ENCODE assay signal across 15 mouse cellular contexts in the genomic region with DNA sequence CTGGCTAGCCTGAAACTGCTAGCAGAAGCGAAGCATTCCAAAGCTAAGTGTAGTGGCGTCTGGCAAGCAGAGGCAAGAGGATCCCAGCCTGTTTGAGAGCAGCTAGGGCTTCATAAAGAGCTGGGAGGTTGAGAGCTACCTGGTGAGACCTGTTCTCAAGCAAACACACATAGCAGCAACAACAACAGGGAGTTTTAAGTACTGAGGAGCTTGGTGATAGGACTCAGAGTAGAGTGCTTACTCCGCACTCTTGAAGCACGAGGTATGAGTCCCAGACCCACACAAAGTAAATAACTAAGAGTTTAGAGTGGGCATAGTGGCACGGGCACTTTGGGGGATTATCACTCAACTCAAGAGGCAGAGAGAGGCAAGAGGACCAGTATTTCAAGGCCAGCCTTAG. TPM values are rescaled to one million over a fixed set of nuclear protein-coding genes. Genes with fewer than 3 reads are reported as not detected.
DNase-seq lines count a peak whose midpoint lies in the region; ATAC-seq lines count a peak whose summit lies in the region.
"Had no signal": no experiment of that assay in that cellular context is flagged by ENCODE, and none has a peak within 500 bp of the region (broad histone marks: within the 10 kb centered on the region; RNA-seq: fewer than 3 reads in every experiment).

No protein-coding gene starts in this region.

- no peaks in the 10 kb centered on the region for H3K27me3 ChIP-seq in heart, embryonic 10.5 days (ENCODE audit: insufficient read depth, poor library complexity, severe bottlenecking)
- H3K27me3 ChIP-seq in liver, embryonic 15.5 days = no peaks in the 10 kb centered on the region
- H3K27me3 ChIP-seq in liver, embryonic 11.5 days (replicated peaks; ENCODE audit: control insufficient read depth, insufficient read depth, low read length) = no peaks in the 10 kb centered on the region
- H3K27me3 ChIP-seq in liver, embryonic 16.5 days (ENCODE audit: control insufficient read depth, insufficient read depth, low read depth, low read length) = no peaks in the 10 kb centered on the region
- no peaks in the 10 kb centered on the region for H3K27me3 ChIP-seq in stomach, embryonic 15.5 days (replicated peaks)
- H3K27me3 ChIP-seq in hindbrain, embryonic 13.5 days = no peaks in the 10 kb centered on the region
- no peaks in the 10 kb centered on the region for H3K27me3 ChIP-seq in intestine, embryonic 15.5 days (replicated peaks)
- H3K27me3 ChIP-seq: limb, embryonic 12.5 days had no signal

- intact Hi-C loops in heart, postnatal 10 days (cut with DNase I) = no loop called here

- peaks cover 23% of the 10 kb centered on the region for H3K4me1 ChIP-seq in heart, embryonic 10.5 days
- H3K4me1 ChIP-seq in liver, embryonic 15.5 days (replicated peaks) = no peaks in the 10 kb centered on the region
- no peaks in the 10 kb centered on the region for H3K4me1 ChIP-seq in liver, embryonic 11.5 days (replicated peaks; ENCODE audit: control insufficient read depth, insufficient read depth, low read length)
- H3K4me1 ChIP-seq in liver, embryonic 16.5 days (ENCODE audit: control insufficient read depth, low read depth, low read length) = peaks cover 2% of the 10 kb centered on the region; the same call in 1 of the 2 replicates
- peaks cover 14% of the 10 kb centered on the region; the same call in 1 of the 2 replicates for H3K4me1 ChIP-seq in stomach, embryonic 15.5 days
- peaks cover 15% of the 10 kb centered on the region for H3K4me1 ChIP-seq in hindbrain, embryonic 13.5 days (replicated peaks)
- peaks cover 7% of the 10 kb centered on the region; the same call in 1 of the 2 replicates for H3K4me1 ChIP-seq in intestine, embryonic 15.5 days (replicated peaks)

- 74% methylated on average over 5 of the region's 5 CpGs for WGBS in heart, embryonic 10.5 days
- WGBS in liver, embryonic 15.5 days (ENCODE audit: insufficient replicate concordance) = 68% methylated on average over 5 of the region's 5 CpGs
- 75% methylated on average over 5 of the region's 5 CpGs for WGBS in liver, embryonic 11.5 days
- 64% methylated on average over 5 of the region's 5 CpGs for WGBS in liver, embryonic 16.5 days (ENCODE audit: insufficient replicate concordance)
- WGBS in stomach, embryonic 15.5 days = 69% methylated on average over 5 of the region's 5 CpGs
- WGBS in hindbrain, embryonic 13.5 days = 91% methylated on average over 5 of the region's 5 CpGs
- WGBS in intestine, embryonic 15.5 days = 62% methylated on average over 5 of the region's 5 CpGs

- no peak overlapping the region for H3K9ac ChIP-seq in liver, embryonic 15.5 days
- no peak overlapping the region for H3K9ac ChIP-seq in liver, embryonic 11.5 days (ENCODE audit: low read depth, low read length)
- H3K9ac ChIP-seq in liver, embryonic 16.5 days (ENCODE audit: low read depth, low read length) = no peak overlapping the region
- H3K9ac ChIP-seq in stomach, embryonic 15.5 days = no peak overlapping the region
- H3K9ac ChIP-seq in hindbrain, embryonic 13.5 days = no peak overlapping the region
- H3K9ac ChIP-seq in intestine, embryonic 15.5 days = no peak overlapping the region
- H3K9ac ChIP-seq: limb, embryonic 12.5 days had no signal

- ATAC-seq in liver, embryonic 15.5 days (ENCODE audit: insufficient read depth) = no peak
- ATAC-seq in liver, embryonic 11.5 days (replicated peaks; ENCODE audit: low FRiP score) = no peak
- no peak for ATAC-seq in liver, embryonic 16.5 days (ENCODE audit: low read depth)
- ATAC-seq in stomach, embryonic 15.5 days (ENCODE audit: insufficient read depth, low FRiP score, low read depth) = no peak
- ATAC-seq in hindbrain, embryonic 13.5 days (ENCODE audit: low FRiP score) = no peak
- no peak for ATAC-seq in intestine, embryonic 15.5 days
- ATAC-seq: intestine, embryonic 16.5 days had no signal

- no peak overlapping the region for H3K4me3 ChIP-seq in heart, embryonic 10.5 days
- no peak overlapping the region for H3K4me3 ChIP-seq in liver, embryonic 15.5 days (replicated peaks)
- no peak overlapping the region for H3K4me3 ChIP-seq in liver, embryonic 11.5 days (ENCODE audit: low read depth, low read length)
- H3K4me3 ChIP-seq in liver, embryonic 16.5 days (ENCODE audit: low read depth, low read length) = no peak overlapping the region
- no peak overlapping the region for H3K4me3 ChIP-seq in stomach, embryonic 15.5 days (replicated peaks)
- H3K4me3 ChIP-seq in hindbrain, embryonic 13.5 days = no peak overlapping the region
- no peak overlapping the region for H3K4me3 ChIP-seq in intestine, embryonic 15.5 days (replicated peaks)
- H3K4me3 ChIP-seq: erythroblast, embryonic 14.5 days; limb, embryonic 12.5 days had no signal

- H3K36me3 ChIP-seq in heart, embryonic 10.5 days = peaks cover 3% of the 10 kb centered on the region; the same call in 1 of the 2 replicates
- H3K36me3 ChIP-seq in liver, embryonic 15.5 days (replicated peaks) = 0 out of 2 replicates have a peak, but pooled peaks cover 9% of the 10 kb centered on the region
- H3K36me3 ChIP-seq in liver, embryonic 11.5 days (ENCODE audit: control insufficient read depth, insufficient read depth, low read length) = 0 out of 2 replicates have a peak, but pooled peaks cover 2% of the 10 kb centered on the region
- H3K36me3 ChIP-seq in liver, embryonic 16.5 days (ENCODE audit: control insufficient read depth, insufficient read depth) = no peaks in the 10 kb centered on the region
- no peaks in the 10 kb centered on the region for H3K36me3 ChIP-seq in stomach, embryonic 15.5 days
- H3K36me3 ChIP-seq in hindbrain, embryonic 13.5 days = peaks cover 8% of the 10 kb centered on the region; the same call in 1 of the 2 replicates
- H3K36me3 ChIP-seq in intestine, embryonic 15.5 days = no peaks in the 10 kb centered on the region

- H3K4me2 ChIP-seq in liver, embryonic 15.5 days = no peak overlapping the region
- H3K4me2 ChIP-seq in liver, embryonic 11.5 days = no peak overlapping the region
- no peak overlapping the region for H3K4me2 ChIP-seq in liver, embryonic 16.5 days (ENCODE audit: low read depth, low read length)
- no peak overlapping the region for H3K4me2 ChIP-seq in stomach, embryonic 15.5 days
- H3K4me2 ChIP-seq in hindbrain, embryonic 13.5 days = no peak overlapping the region
- no peak overlapping the region for H3K4me2 ChIP-seq in intestine, embryonic 15.5 days (replicated peaks)
- H3K4me2 ChIP-seq: limb, embryonic 12.5 days had no signal

- peak overlapping the region; percentile 77 for H3K27ac ChIP-seq in heart, embryonic 10.5 days
- H3K27ac ChIP-seq in liver, embryonic 15.5 days (replicated peaks) = peak overlapping the region; percentile 39; the same call in 1 of the 2 replicates
- no peak overlapping the region for H3K27ac ChIP-seq in liver, embryonic 11.5 days (ENCODE audit: low read depth, low read length)
- H3K27ac ChIP-seq in liver, embryonic 16.5 days (ENCODE audit: low read length) = peak overlapping the region; percentile 17
- H3K27ac ChIP-seq in stomach, embryonic 15.5 days = peak overlapping the region; percentile 48; the same call in 1 of the 2 replicates
- H3K27ac ChIP-seq in hindbrain, embryonic 13.5 days = no peak overlapping the region
- H3K27ac ChIP-seq in intestine, embryonic 15.5 days = no peak overlapping the region

- no peak for DNase-seq in heart, embryonic 10.5 days (ENCODE audit: low spot score)
- no peak for DNase-seq in heart, postnatal 10 days
- DNase-seq in liver, embryonic 11.5 days (ENCODE audit: low spot score) = no peak
- DNase-seq: B cell, adult 2 months; cerebellum, adult 9-11 months had no signal

- no peaks in the 10 kb centered on the region for H3K9me3 ChIP-seq in heart, embryonic 10.5 days
- H3K9me3 ChIP-seq in liver, embryonic 15.5 days (replicated peaks) = no peaks in the 10 kb centered on the region
- H3K9me3 ChIP-seq in liver, embryonic 11.5 days (ENCODE audit: control insufficient read depth, low read length) = no peaks in the 10 kb centered on the region
- no peaks in the 10 kb centered on the region for H3K9me3 ChIP-seq in liver, embryonic 16.5 days (replicated peaks; ENCODE audit: control insufficient read depth, low read length)
- no peaks in the 10 kb centered on the region for H3K9me3 ChIP-seq in stomach, embryonic 15.5 days
- no peaks in the 10 kb centered on the region for H3K9me3 ChIP-seq in hindbrain, embryonic 13.5 days
- H3K9me3 ChIP-seq in intestine, embryonic 15.5 days = no peaks in the 10 kb centered on the region
- H3K9me3 ChIP-seq: limb, embryonic 12.5 days had no signal

RNA-seq across cellular contexts. Expression of a gene that starts 56.0 kb away (rescaled TPM):
- polyA plus RNA-seq in heart, embryonic 10.5 days (2016; fragmentation: Nextera tagmentation; extraction: Ambion mirVana) = 5.0 and 5.7 TPM in 2 replicates
- under 1 TPM; 0.86 to 0.94 TPM for total RNA-seq in heart, postnatal 10 days (2021)
- 0.10 and 0.14 TPM in 2 replicates for polyA plus RNA-seq in liver, embryonic 15.5 days (2015; fragmentation: Nextera tagmentation; extraction: Ambion mirVana)
- 2.8 and 3.3 TPM in 2 replicates for polyA plus RNA-seq in liver, embryonic 11.5 days (2014; fragmentation: Nextera tagmentation; extraction: Ambion mirVana)
- 0.46 TPM in 1 of 2 replicates, not detected in the other for polyA plus RNA-seq in liver, embryonic 16.5 days (2015; fragmentation: Nextera tagmentation; extraction: Ambion mirVana)
- 4.2 and 5.0 TPM in 2 replicates for polyA plus RNA-seq in stomach, embryonic 15.5 days (2015; fragmentation: Nextera tagmentation; extraction: Ambion mirVana)
- 2.1 and 2.2 TPM in 2 replicates for polyA plus RNA-seq in hindbrain, embryonic 13.5 days (2015; fragmentation: Nextera tagmentation; extraction: Ambion mirVana)
- 3.6 and 4.1 TPM in 2 replicates for polyA plus RNA-seq in intestine, embryonic 15.5 days (2015; fragmentation: Nextera tagmentation; extraction: Ambion mirVana)
- total RNA-seq: gastrocnemius, postnatal 36 days; monocyte, adult 5-6 weeks had no signal

Comparison
In these comparisons a context has a peak if more than half of its experiments do, and no peak if none do; other contexts are left out.
1. H3K27ac ChIP-seq: peak in heart, embryonic 10.5 days (single experiment), liver, embryonic 15.5 days (single experiment), liver, embryonic 16.5 days (single experiment) and stomach, embryonic 15.5 days (single experiment); none in liver, embryonic 11.5 days (single experiment), hindbrain, embryonic 13.5 days (single experiment) and intestine, embryonic 15.5 days (single experiment).